Mouse (Mus musculus) midbrain, embryonic 11.5 days (tissue): ENCODE results near the gene Snap91. TPM values are rescaled to one million over a fixed set of nuclear protein-coding genes. Genes with fewer than 3 reads are reported as not detected.

Experiments used
- ATAC-seq: fragments of 200-750 bp; cut with Nextera tagmentation; 2 replicates; pipeline ENCODE4 v1.8.0; 2017; ENCODE audit warnings: moderate TSS enrichment, moderate library complexity; ENCODE audit not compliant: low FRiP score
- DNase-seq: peaks from one replicate; pipeline ENCODE4 v3.0.0; 2015; ENCODE audit warnings: low spot score; ENCODE audit errors: missing footprints
- H3K27ac ChIP-seq: fragments of 300-500 bp; sonication (generic); 2 replicates; pipeline ENCODE4 v1.5.1; 2014; ENCODE audit warnings: low read depth, low read length
- H3K27me3 ChIP-seq: fragments of 300-500 bp; sonication (generic); 2 replicates; pipeline ENCODE4 v1.6.1; 2014; ENCODE audit warnings: mild to moderate bottlenecking, low read length, moderate library complexity, mixed read lengths; ENCODE audit not compliant: control insufficient read depth, insufficient read depth
- H3K36me3 ChIP-seq: fragments of 300-500 bp; sonication (generic); 2 replicates; pipeline ENCODE4 v1.6.1; 2014; ENCODE audit warnings: mild to moderate bottlenecking, low read length, moderate library complexity, mixed read lengths; ENCODE audit not compliant: control insufficient read depth, insufficient read depth
- H3K4me1 ChIP-seq: fragments of 300-500 bp; sonication (generic); 2 replicates; pipeline ENCODE4 v1.6.1; 2014; ENCODE audit warnings: low read length; ENCODE audit not compliant: control insufficient read depth, insufficient read depth
- H3K4me2 ChIP-seq: fragments of 300-500 bp; sonication (generic); 2 replicates; pipeline ENCODE4 v1.6.1; 2014; ENCODE audit warnings: mild to moderate bottlenecking, moderate library complexity
- H3K4me3 ChIP-seq: fragments of 300-500 bp; sonication (generic); 2 replicates; pipeline ENCODE4 v1.5.1; 2014; ENCODE audit warnings: low read depth, low read length
- H3K9ac ChIP-seq: fragments of 300-500 bp; sonication (generic); 2 replicates; pipeline ENCODE4 v1.6.1; 2014; ENCODE audit warnings: low read length
- H3K9me3 ChIP-seq: fragments of 300-500 bp; sonication (generic); 2 replicates; pipeline ENCODE4 v1.6.1; 2016; ENCODE audit warnings: low read length; ENCODE audit not compliant: control insufficient read depth
- WGBS: fragments of 180-500 bp; shearing (Covaris S2); extraction: QIAGEN DNeasy Blood & Tissue Kit; methylation state at CpG from one replicate; pipeline ENCODE4 v1.1.7; 2014; 5-methylcytosine and 5-hydroxymethylcytosine counted together
- polyA plus RNA-seq: library from polyadenylated mRNA; unstranded; fragments of >200 nt; fragmentation: Nextera tagmentation; extraction: Ambion mirVana; gene quantifications from 2 replicates; pipeline ENCODE4 v1.2.1, GENCODE M21; 2014

Gene Snap91
- polyA plus RNA-seq, 1 experiment from 2014 or later, result 12.2 TPM

DNA sequence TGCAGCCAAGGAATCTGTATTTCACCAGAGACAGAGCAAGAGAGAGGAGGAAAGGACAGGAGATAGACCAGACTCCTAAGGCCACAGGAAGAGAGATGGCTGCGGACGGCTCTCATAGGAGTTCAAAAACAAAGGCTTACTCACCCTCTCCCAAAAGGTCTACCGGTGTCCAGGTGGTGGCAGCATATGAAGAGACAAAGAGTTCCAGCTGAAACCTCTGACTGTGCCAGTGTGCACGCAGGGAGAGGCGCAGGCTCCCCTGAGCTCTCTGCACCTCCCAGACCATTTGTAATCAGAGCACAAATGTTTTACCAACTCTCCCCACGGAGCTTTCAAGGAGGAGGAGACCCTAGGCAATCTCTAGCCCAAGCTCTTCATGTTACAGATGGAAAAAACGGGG, 81.8 kb downstream of the Snap91 start:
- Histone ChIP-seq H3K9ac (no peak overlapping the region), H3K4me1 (no peaks in the 10 kb centered on the region), H3K36me3 (no peaks in the 10 kb centered on the region), H3K9me3 (no peaks in the 10 kb centered on the region), H3K27ac (no peak overlapping the region), H3K27me3 (no peaks in the 10 kb centered on the region), H3K4me3 (no peak overlapping the region), H3K4me2 (no peak overlapping the region)
- 55% methylated on average over 7 of the region's 7 CpGs for WGBS
- ATAC-seq (no peak), DNase-seq (no peak)

DNA sequence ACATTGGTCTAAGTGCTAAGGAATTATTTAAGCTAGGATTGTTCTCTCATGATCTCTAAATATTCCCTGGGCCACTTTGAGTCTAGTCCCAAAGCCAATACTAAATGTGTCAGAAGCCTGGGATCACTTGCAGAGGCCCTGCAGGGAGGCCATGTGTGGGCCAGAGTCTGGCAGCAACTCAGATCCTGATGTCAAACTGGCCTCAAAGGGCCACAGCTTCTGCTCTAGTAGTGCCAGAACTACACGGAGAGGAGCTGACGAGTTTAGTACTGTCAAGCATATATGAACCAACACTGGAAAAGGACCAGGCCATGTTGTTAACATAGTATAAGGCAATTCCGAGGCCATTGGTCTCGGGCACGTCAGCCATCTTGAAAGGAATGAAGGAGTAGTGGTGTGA, 82.3 kb downstream of the Snap91 start:
- H3K9ac ChIP-seq, result no peak overlapping the region
- H3K9me3 ChIP-seq, result no peaks in the 10 kb centered on the region
- 88% methylated on average over 5 of the region's 5 CpGs for WGBS
- H3K27ac ChIP-seq, result no peak overlapping the region
- no peaks in the 10 kb centered on the region for H3K27me3 ChIP-seq
- ATAC-seq, result no peak
- no peak overlapping the region for H3K4me2 ChIP-seq
- no peaks in the 10 kb centered on the region for H3K36me3 ChIP-seq
- no peaks in the 10 kb centered on the region for H3K4me1 ChIP-seq
- no peak for DNase-seq
- H3K4me3 ChIP-seq, result no peak overlapping the region

GRCm38 (mm10) chr9:86797553-86797952, 82.9 kb downstream of the Snap91 start:
- Histone ChIP-seq H3K36me3 (no peaks in the 10 kb centered on the region), H3K27me3 (no peaks in the 10 kb centered on the region), H3K4me1 (no peaks in the 10 kb centered on the region), H3K9ac (no peak overlapping the region), H3K4me2 (no peak overlapping the region), H3K9me3 (no peaks in the 10 kb centered on the region), H3K27ac (no peak overlapping the region), H3K4me3 (no peak overlapping the region)
- DNase-seq (no peak), ATAC-seq (no peak)
- 85% methylated on average over 4 of the region's 4 CpGs for WGBS

- Histone ChIP-seq H3K36me3 (no peaks in the 10 kb centered on the region), H3K4me2 (no peak overlapping the region), H3K9me3 (no peaks in the 10 kb centered on the region), H3K9ac (no peak overlapping the region), H3K4me3 (no peak overlapping the region), H3K4me1 (no peaks in the 10 kb centered on the region), H3K27me3 (no peaks in the 10 kb centered on the region), H3K27ac (no peak overlapping the region)
- ATAC-seq (no peak), DNase-seq (no peak)
- WGBS, result 73% methylated on average over 3 of the region's 3 CpGs
Measured at GRCm38 (mm10) chr9:86795236-86795635, 85.2 kb downstream of the Snap91 start.

GRCm38 (mm10) chr9:86791927-86792326, 88.5 kb downstream of the Snap91 start:
- ATAC-seq (no peak), DNase-seq (no peak)
- Histone ChIP-seq H3K36me3 (no peaks in the 10 kb centered on the region), H3K27me3 (no peaks in the 10 kb centered on the region), H3K4me2 (no peak overlapping the region), H3K27ac (no peak overlapping the region), H3K9me3 (no peaks in the 10 kb centered on the region), H3K9ac (no peak overlapping the region), H3K4me3 (no peak overlapping the region), H3K4me1 (no peaks in the 10 kb centered on the region)
- 88% methylated on average over 7 of the region's 7 CpGs for WGBS

GRCm38 (mm10) chr9:86789186-86789585, 91.3 kb downstream of the Snap91 start:
- ATAC-seq (no peak), DNase-seq (no peak)
- Histone ChIP-seq H3K36me3 (no peaks in the 10 kb centered on the region), H3K4me2 (no peak overlapping the region), H3K9me3 (no peaks in the 10 kb centered on the region), H3K4me1 (no peaks in the 10 kb centered on the region), H3K9ac (no peak overlapping the region), H3K4me3 (no peak overlapping the region), H3K27me3 (no peaks in the 10 kb centered on the region), H3K27ac (no peak overlapping the region)
- WGBS, result 93% methylated on average over 6 of the region's 6 CpGs

DNA sequence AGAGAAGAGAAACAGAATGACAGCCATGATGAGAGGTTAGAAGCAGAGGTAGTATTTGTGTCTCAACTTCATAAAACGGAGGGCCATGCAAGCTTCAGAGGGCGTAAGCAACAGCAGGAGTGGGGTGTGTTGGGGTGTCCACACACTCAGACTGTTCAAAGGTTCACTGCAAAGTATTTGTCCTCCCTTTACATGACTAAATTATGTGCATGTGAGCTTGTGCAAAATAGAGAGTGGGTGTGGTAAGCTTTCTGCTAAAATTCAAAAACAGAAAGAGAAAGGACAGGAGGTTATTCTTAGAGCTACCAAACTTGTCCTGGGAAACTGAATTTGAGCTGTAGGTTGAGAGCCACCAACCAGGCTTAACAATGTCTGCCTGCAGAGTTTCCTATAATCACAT, 97.6 kb downstream of the Snap91 start:
- WGBS, result 83% methylated on average over 2 of the region's 2 CpGs

GRCm38 (mm10) chr9:86781426-86781825, 99.0 kb downstream of the Snap91 start:
- WGBS, result 87% methylated on average over 4 of the region's 4 CpGs
- no peak overlapping the region for H3K27ac ChIP-seq
- DNase-seq (no peak), ATAC-seq (no peak)
- H3K9ac ChIP-seq, result no peak overlapping the region
- no peaks in the 10 kb centered on the region for H3K27me3 ChIP-seq
- no peak overlapping the region for H3K4me2 ChIP-seq
- H3K36me3 ChIP-seq, result no peaks in the 10 kb centered on the region
- H3K4me1 ChIP-seq, result no peaks in the 10 kb centered on the region
- no peaks in the 10 kb centered on the region for H3K9me3 ChIP-seq
- no peak overlapping the region for H3K4me3 ChIP-seq

More for the DNA sequence above, 97.6 kb downstream of the Snap91 start:
- Histone ChIP-seq H3K27ac (no peak overlapping the region), H3K4me3 (no peak overlapping the region), H3K27me3 (no peaks in the 10 kb centered on the region), H3K4me2 (no peak overlapping the region), H3K4me1 (no peaks in the 10 kb centered on the region), H3K36me3 (no peaks in the 10 kb centered on the region), H3K9ac (no peak overlapping the region), H3K9me3 (no peaks in the 10 kb centered on the region)
- DNase-seq (no peak), ATAC-seq (no peak)

DNA sequence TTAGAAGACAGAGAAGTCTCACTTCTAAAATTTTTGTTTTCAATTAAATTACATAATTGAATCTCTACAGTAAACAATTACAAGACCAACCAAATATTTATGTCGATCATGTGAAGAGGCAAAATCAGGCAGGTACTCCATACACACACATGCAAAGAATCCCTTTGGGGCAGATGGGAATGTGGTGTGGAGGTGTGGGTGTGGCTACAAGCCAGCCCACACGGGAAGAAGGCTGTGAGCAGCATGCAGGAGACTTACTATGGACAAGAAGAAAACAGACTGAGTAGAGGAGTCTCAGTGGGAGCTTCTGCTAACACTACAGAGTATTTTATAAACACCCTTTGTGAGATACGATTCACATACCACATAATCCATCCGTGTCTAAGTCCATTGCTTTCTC, 102.2 kb downstream of the Snap91 start:
- Histone ChIP-seq H3K4me2 (no peak overlapping the region), H3K9ac (no peak overlapping the region), H3K4me3 (no peak overlapping the region), H3K4me1 (no peaks in the 10 kb centered on the region), H3K27me3 (no peaks in the 10 kb centered on the region), H3K36me3 (no peaks in the 10 kb centered on the region), H3K27ac (no peak overlapping the region), H3K9me3 (no peaks in the 10 kb centered on the region)
- no peak for ATAC-seq
- WGBS, result 72% methylated on average over 4 of the region's 4 CpGs
- no peak for DNase-seq

- no peak for ATAC-seq
- H3K27ac ChIP-seq, result no peak overlapping the region
- H3K27me3 ChIP-seq, result no peaks in the 10 kb centered on the region
- H3K36me3 ChIP-seq, result no peaks in the 10 kb centered on the region
- no peak overlapping the region for H3K4me3 ChIP-seq
- no peak overlapping the region for H3K9ac ChIP-seq
- DNase-seq, result no peak
- H3K9me3 ChIP-seq, result no peaks in the 10 kb centered on the region
- WGBS, result 84% methylated on average over 7 of the region's 7 CpGs
- no peaks in the 10 kb centered on the region for H3K4me1 ChIP-seq
- no peak overlapping the region for H3K4me2 ChIP-seq
Measured at GRCm38 (mm10) chr9:86777309-86777708, 103.1 kb downstream of the Snap91 start.
